Mouse (Mus musculus): ENCODE measurements at regions not wholly inside any gene's neighbourhood (a gene's known extent, or its start where the extent isn't known, plus 50 kb on each side); places are given as distances from the start of the nearest gene placed in this dataset.

GRCm38 (mm10) chr1:30460295-30460958, 413.3 kb downstream of the Phf3 start:
- Histone ChIP-seq H3K36me3 (ENCODE audit: control insufficient read depth in 1 of 2, insufficient read depth in 2 of 2, low read length in 2 of 2) (no peaks in the 10 kb centered on the region), H3K27me3 (ENCODE audit: control insufficient read depth in 1 of 2, insufficient read depth in 2 of 2, low read length in 2 of 2) (no peaks in the 10 kb centered on the region), H3K4me1 (ENCODE audit: control insufficient read depth in 1 of 2, insufficient read depth in 2 of 2, low read length in 2 of 2) (no peaks in the 10 kb centered on the region), H3K79me2 (ENCODE audit: control insufficient read depth, insufficient read depth, low read length, poor library complexity) (no peaks in the 10 kb centered on the region), H3K9ac (ENCODE audit: control insufficient read depth, low read depth, low read length, poor library complexity, severe bottlenecking) (no peak overlapping the region), H3K27ac (ENCODE audit: control insufficient read depth, low read depth, low read length) (no peak overlapping the region), H3K9me3 (replicated peaks; ENCODE audit: insufficient read depth, low read length) (no peaks in the 10 kb centered on the region), H3K4me3 (ENCODE audit: control insufficient read depth in 1 of 2, insufficient read depth in 1 of 2, low read depth in 2 of 2, low read length in 2 of 2) (no peak overlapping the region)
- no peak for DNase-seq (ENCODE audit: low read depth, low spot score)
- TF ChIP-seq GATA1 (IDR thresholded peaks at IDR 0.05; ENCODE audit: low read depth, low read length) (no peak), USF1 (IDR thresholded peaks at IDR 0.05; ENCODE audit: low read depth, low read length) (no peak), RCOR1 (IDR thresholded peaks at IDR 0.05; ENCODE audit: low read depth, low read length) (no peak), ZKSCAN1 (IDR thresholded peaks at IDR 0.05; ENCODE audit: low read depth, low read length) (no peak), POLR2A (IDR thresholded peaks at IDR 0.05; ENCODE audit: control insufficient read depth in 1 of 2, insufficient read depth in 1 of 2, low read depth in 1 of 2, low read length in 2 of 2, poor library complexity in 1 of 2) (no peak), UBTF (IDR thresholded peaks at IDR 0.05; ENCODE audit: borderline replicate concordance, insufficient read depth, low read depth, low read length) (no peak), ZMIZ1 (IDR thresholded peaks at IDR 0.05; ENCODE audit: low read depth, low read length) (no peak), EP300 (IDR thresholded peaks at IDR 0.05; ENCODE audit: low read depth in 1 of 2, low read length in 2 of 2) (no peak), JUND (IDR thresholded peaks at IDR 0.05; ENCODE audit: low read depth, low read length) (no peak), MAX (IDR thresholded peaks at IDR 0.05; ENCODE audit: low read length) (no peak), ETS1 (IDR thresholded peaks at IDR 0.05; ENCODE audit: low read depth, low read length) (no peak), BHLHE40 (IDR thresholded peaks at IDR 0.05; ENCODE audit: borderline replicate concordance, low read depth, low read length) (no peak), MYC (IDR thresholded peaks at IDR 0.05; ENCODE audit: low read depth, low read length) (no peak), SMC3 (IDR thresholded peaks at IDR 0.05; ENCODE audit: low read depth, low read length) (no peak), MYB (IDR thresholded peaks at IDR 0.05; ENCODE audit: low read depth, low read length) (no peak), CTCF (IDR thresholded peaks at IDR 0.05 in 2 of 3, conservative IDR thresholded peaks at IDR 0.05 in 1 of 3; ENCODE audit: control insufficient read depth in 1 of 3, insufficient read depth in 1 of 3, low read depth in 2 of 3, low read length in 3 of 3, poor library complexity in 1 of 3, severe bottlenecking in 1 of 3) (no peak), ELF1 (IDR thresholded peaks at IDR 0.05; ENCODE audit: low read depth, low read length) (no peak)

GRCm38 (mm10) chr1:30437964-30438363, 435.8 kb downstream of the Phf3 start:
- H3K79me2 ChIP-seq (ENCODE audit: control insufficient read depth, insufficient read depth, low read length, poor library complexity) = no peaks in the 10 kb centered on the region
- H3K4me1 ChIP-seq (ENCODE audit: control insufficient read depth in 1 of 2, insufficient read depth in 2 of 2, low read length in 2 of 2) = no peaks in the 10 kb centered on the region
- no peak for TF ChIP-seq ZNF384 (IDR thresholded peaks at IDR 0.05; ENCODE audit: low read depth, low read length)
- TF ChIP-seq TCF12 (IDR thresholded peaks at IDR 0.05; ENCODE audit: low read depth, low read length) = no peak
- TF ChIP-seq NRF1 (IDR thresholded peaks at IDR 0.05; ENCODE audit: insufficient read depth, low read depth, low read length, poor library complexity, severe bottlenecking) = no peak
- no peak for TF ChIP-seq E2F4 (IDR thresholded peaks at IDR 0.05; ENCODE audit: borderline replicate concordance, low read depth, low read length)
- TF ChIP-seq CHD1 (IDR thresholded peaks at IDR 0.05; ENCODE audit: low read depth, low read length) = no peak
- no peak for TF ChIP-seq POLR2AphosphoS5 (IDR thresholded peaks at IDR 0.05; ENCODE audit: borderline replicate concordance, low read depth, low read length)
- no peak for TF ChIP-seq MXI1 (IDR thresholded peaks at IDR 0.05; ENCODE audit: low read depth, low read length)
- TF ChIP-seq TBP (IDR thresholded peaks at IDR 0.05; ENCODE audit: low read depth, low read length) = no peak
- TF ChIP-seq HCFC1 (IDR thresholded peaks at IDR 0.05; ENCODE audit: low read depth, low read length) = no peak
- TF ChIP-seq KAT2A (conservative IDR thresholded peaks at IDR 0.05; ENCODE audit: low read depth, low read length) = no peak
- TF ChIP-seq MYC (IDR thresholded peaks at IDR 0.05; ENCODE audit: low read depth, low read length) = no peak
- no peak overlapping the region for H3K9ac ChIP-seq (ENCODE audit: control insufficient read depth, low read depth, low read length, poor library complexity, severe bottlenecking)
- H3K36me3 ChIP-seq (ENCODE audit: control insufficient read depth in 1 of 2, insufficient read depth in 2 of 2, low read length in 2 of 2) = no peaks in the 10 kb centered on the region
- H3K4me3 ChIP-seq (ENCODE audit: control insufficient read depth in 1 of 2, insufficient read depth in 1 of 2, low read depth in 2 of 2, low read length in 2 of 2) = no peak overlapping the region
- no peaks in the 10 kb centered on the region for H3K27me3 ChIP-seq (ENCODE audit: control insufficient read depth in 1 of 2, insufficient read depth in 2 of 2, low read length in 2 of 2)
- DNase-seq (ENCODE audit: low read depth, low spot score) = no peak
- no peak overlapping the region for H3K27ac ChIP-seq (ENCODE audit: control insufficient read depth, low read depth, low read length)
- no peaks in the 10 kb centered on the region for H3K9me3 ChIP-seq (replicated peaks; ENCODE audit: insufficient read depth, low read length)
